Mouse (Mus musculus) heart, adult 2 months (tissue): ENCODE results near the gene Defb21. TPM values are rescaled to one million over a fixed set of nuclear protein-coding genes. Genes with fewer than 3 reads are reported as not detected.

Source experiments
- DNase-seq, 2 experiments: peaks; one replicate each; pipeline ENCODE4 v3.0.0; 2021
- H3K27ac ChIP-seq: fragments of 200-600 bp; 2 replicates; pipeline ENCODE4 v1.8.1; 2022
- H3K27me3 ChIP-seq: fragments of 200-500 bp; 2 replicates; pipeline ENCODE4 v1.6.1; 2012; ENCODE audit warnings: mild to moderate bottlenecking, low read length, inconsistent platforms, mixed read lengths; ENCODE audit not compliant: control insufficient read depth, insufficient read depth
- H3K36me3 ChIP-seq: fragments of 200-500 bp; 2 replicates; pipeline ENCODE4 v1.6.1; 2012; ENCODE audit warnings: low read length, inconsistent platforms; ENCODE audit not compliant: control insufficient read depth, insufficient read depth
- H3K4me1 ChIP-seq: fragments of 200-500 bp; 2 replicates; pipeline ENCODE4 v1.6.1; 2011; ENCODE audit warnings: low read length; ENCODE audit not compliant: control insufficient read depth, insufficient read depth
- H3K4me3 ChIP-seq: fragments of 200-600 bp; 2 replicates; pipeline ENCODE4 v1.8.1; 2022
- H3K79me2 ChIP-seq: fragments of 200-500 bp; replicated peaks from 2 replicates; pipeline ENCODE4 v1.6.1; 2012; ENCODE audit warnings: mild to moderate bottlenecking, inconsistent platforms, low read length, moderate library complexity, mixed read lengths; ENCODE audit not compliant: control insufficient read depth, insufficient read depth
- H3K9ac ChIP-seq: fragments of 200-500 bp; 2 replicates; pipeline ENCODE4 v1.6.1; 2012; ENCODE audit warnings: low read depth, mild to moderate bottlenecking, control low read depth, inconsistent platforms, low read length, mixed read lengths
- CTCF ChIP-seq: fragments of 200-600 bp; IDR thresholded peaks from 2 replicates; pipeline ENCODE4 v1.8.1; 2022; ENCODE audit warnings: antibody characterized with exemption, mild to moderate bottlenecking, moderate library complexity
- EP300 ChIP-seq: fragments of 200-500 bp; IDR thresholded peaks from 2 replicates; pipeline ENCODE4 v1.6.1; 2011; ENCODE audit warnings: low read depth, low read length, control low read depth; ENCODE audit not compliant: insufficient read depth
- POLR2A ChIP-seq: fragments of 200-500 bp; IDR thresholded peaks from 2 replicates; pipeline ENCODE4 v1.6.1; 2011; ENCODE audit warnings: mild to moderate bottlenecking, low read depth, low read length, control low read depth; ENCODE audit not compliant: insufficient read depth
- WGBS: fragments of 180-500 bp; shearing (Covaris S2); methylation state at CpG from one replicate; pipeline ENCODE4 v1.1.7; 2018; 5-methylcytosine and 5-hydroxymethylcytosine counted together
- intact Hi-C: fragments of 180-260 bp; cut with DNase I; formaldehyde crosslinking; loops from one replicate; pipeline ENCODE4 v1.15.1; 2025
- polyA plus RNA-seq: library from polyadenylated mRNA; depleted of rRNA; stranded (reverse); fragments of >200 nt; gene quantifications from 2 replicates; pipeline ENCODE4 v1.2.3, GENCODE M21; 2012
- total RNA-seq, 2 experiments: library from RNA; stranded (reverse); gene quantifications; 2 replicates each; pipeline ENCODE4 v1.2.3; 2021

Gene Defb21
- total and polyA plus RNA-seq, 3 experiments, result not detected

DNA sequence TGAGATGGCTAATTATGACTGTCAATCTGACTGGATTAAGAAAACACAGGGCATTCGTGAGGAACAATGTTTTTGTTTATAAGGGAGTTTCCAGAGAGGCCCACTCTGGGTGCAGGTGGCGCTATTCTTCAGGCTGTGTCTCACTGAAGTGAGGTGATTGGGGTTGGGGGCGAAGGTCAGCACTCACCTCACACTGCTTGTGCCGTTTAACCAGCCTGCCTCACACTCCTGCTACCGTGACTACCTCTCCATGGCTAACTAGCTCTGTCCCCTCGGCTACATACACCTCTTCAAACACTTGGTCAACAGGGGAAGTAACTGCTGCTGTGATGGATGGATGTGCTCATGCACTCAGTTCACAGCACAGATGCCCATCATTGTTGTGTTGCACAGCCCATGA is 16.5 kb downstream of the Defb21 start:
- Histone ChIP-seq H3K27me3 (no peaks in the 10 kb centered on the region), H3K9ac (no peak overlapping the region), H3K36me3 (no peaks in the 10 kb centered on the region), H3K27ac (no peak overlapping the region), H3K79me2 (no peaks in the 10 kb centered on the region), H3K4me1 (no peaks in the 10 kb centered on the region), H3K4me3 (no peak overlapping the region)
- intact Hi-C loops, result loop anchor here (5.0 kb wide), 1 partner anchor 137 kb away; no protein-coding TSS in a partner anchor
- no peak for DNase-seq
- 65% methylated on average over 6 of the region's 6 CpGs for WGBS
- TF ChIP-seq CTCF (no peak), POLR2A (no peak), EP300 (no peak)

DNA sequence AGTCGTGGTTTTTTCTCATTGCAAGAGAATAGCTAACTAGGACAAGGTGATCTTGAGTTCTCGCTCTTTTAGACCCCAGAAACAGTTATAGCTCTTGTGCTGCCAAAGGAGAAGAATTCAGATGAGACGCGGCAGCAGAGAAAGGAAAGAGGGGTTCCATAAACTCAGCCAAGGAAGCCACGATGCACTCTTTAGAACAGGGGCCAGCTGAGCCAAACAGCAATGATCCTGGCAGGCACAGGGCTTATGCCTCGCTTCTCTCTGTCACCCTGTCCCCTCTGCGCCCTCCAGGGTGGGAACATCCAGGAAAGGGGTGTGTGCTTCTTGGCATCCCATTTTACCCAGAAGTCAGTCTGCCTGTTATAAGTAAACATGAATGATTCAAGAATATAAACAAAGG is 26.8 kb downstream of the Defb21 start, which contains the start of gene Defb45:
TSS of gene Defb45 (minus strand) at position 101 of the 400 bp plus-strand sequence.
- H3K27ac ChIP-seq, result no peak within 1 kb of the TSS
- no peak for DNase-seq
- 57% methylated on average over 7 of the region's 7 CpGs for WGBS
- no peak within 1 kb of the TSS for H3K4me3 ChIP-seq
- no peaks in the 10 kb centered on the region for H3K4me1 ChIP-seq
- no peaks in the 10 kb centered on the region for H3K27me3 ChIP-seq
- H3K9ac ChIP-seq, result no peak within 1 kb of the TSS
- TF ChIP-seq EP300 (no peak), POLR2A (no peak), CTCF (no peak)
- intact Hi-C loops, result no loop called here
- H3K79me2 ChIP-seq, result no peaks in the 10 kb centered on the region
- no peaks in the 10 kb centered on the region for H3K36me3 ChIP-seq

DNA sequence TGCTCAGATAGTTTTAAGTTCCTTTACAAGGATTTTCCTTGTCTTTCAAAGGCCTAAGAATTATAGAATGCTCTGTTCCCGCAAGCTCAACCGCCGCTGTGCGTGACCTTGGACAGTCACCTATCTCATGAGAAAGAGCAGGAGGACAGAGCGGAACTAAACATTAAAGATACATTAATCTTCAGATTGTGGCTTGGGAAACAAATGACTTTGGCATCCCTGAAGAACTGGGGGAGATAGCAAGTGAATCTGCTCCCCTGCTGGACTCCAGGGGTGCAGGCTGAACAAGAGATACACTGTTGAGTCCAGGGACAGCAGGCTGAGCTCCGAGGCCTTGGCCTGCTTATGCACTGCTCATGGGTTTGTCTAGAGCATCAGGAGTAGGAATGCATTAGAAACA is 27.5 kb downstream of the Defb21 start:
- Histone ChIP-seq H3K4me3 (no peak overlapping the region), H3K27me3 (no peaks in the 10 kb centered on the region), H3K4me1 (no peaks in the 10 kb centered on the region), H3K36me3 (no peaks in the 10 kb centered on the region), H3K9ac (no peak overlapping the region), H3K79me2 (no peaks in the 10 kb centered on the region), H3K27ac (no peak overlapping the region)
- 73% methylated on average over 6 of the region's 6 CpGs for WGBS
- TF ChIP-seq EP300 (no peak), CTCF (no peak), POLR2A (no peak)
- DNase-seq, result no peak
- intact Hi-C loops, result loop anchor here (5.0 kb wide), 1 partner anchor 128 kb away; no protein-coding TSS in a partner anchor

DNA sequence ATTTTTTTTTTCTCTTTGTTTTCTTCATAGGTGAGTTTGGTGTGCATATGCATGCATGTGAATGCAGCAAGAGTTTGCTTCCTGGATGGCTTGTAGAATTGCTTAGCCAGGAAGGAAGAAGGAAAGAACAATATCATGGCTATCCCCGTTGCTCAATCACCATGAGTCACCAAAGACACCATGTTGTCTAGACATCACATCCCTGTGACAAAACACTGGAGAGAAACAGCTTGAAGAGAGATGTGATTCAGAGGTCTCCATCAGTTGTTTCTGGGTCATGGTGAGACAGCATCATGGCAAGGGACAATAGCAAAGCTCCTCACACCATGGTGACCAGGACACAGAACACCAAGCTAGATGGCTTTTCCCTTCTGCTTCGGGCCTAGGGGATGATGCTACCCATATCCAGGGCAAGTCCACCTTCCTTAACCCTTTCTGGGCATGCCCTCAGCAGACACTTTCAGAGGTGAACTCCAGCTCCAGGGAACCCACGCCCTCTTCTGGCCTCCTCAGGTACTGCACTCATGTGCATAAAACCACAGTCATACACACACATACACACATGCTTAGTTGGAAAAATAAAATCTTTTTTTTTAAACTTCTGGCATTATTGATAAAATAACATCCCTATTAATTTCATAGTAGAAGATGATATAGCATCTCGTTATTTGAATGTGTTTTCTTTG is 28.9 kb downstream of the Defb21 start:
- WGBS, result 66% methylated on average over 4 of the region's 4 CpGs
- intact Hi-C loops, result loop anchor here (5.0 kb wide), 1 partner anchor 129 kb away; no protein-coding TSS in a partner anchor
- no peak overlapping the region for H3K27ac ChIP-seq
- H3K36me3 ChIP-seq, result no peaks in the 10 kb centered on the region
- no peaks in the 10 kb centered on the region for H3K79me2 ChIP-seq
- no peaks in the 10 kb centered on the region for H3K27me3 ChIP-seq
- H3K9ac ChIP-seq, result no peak overlapping the region
- H3K4me1 ChIP-seq, result no peaks in the 10 kb centered on the region
- TF ChIP-seq CTCF (peak; percentile 37), EP300 (no peak)
- H3K4me3 ChIP-seq, result no peak overlapping the region
- DNase-seq, result no peak

DNA sequence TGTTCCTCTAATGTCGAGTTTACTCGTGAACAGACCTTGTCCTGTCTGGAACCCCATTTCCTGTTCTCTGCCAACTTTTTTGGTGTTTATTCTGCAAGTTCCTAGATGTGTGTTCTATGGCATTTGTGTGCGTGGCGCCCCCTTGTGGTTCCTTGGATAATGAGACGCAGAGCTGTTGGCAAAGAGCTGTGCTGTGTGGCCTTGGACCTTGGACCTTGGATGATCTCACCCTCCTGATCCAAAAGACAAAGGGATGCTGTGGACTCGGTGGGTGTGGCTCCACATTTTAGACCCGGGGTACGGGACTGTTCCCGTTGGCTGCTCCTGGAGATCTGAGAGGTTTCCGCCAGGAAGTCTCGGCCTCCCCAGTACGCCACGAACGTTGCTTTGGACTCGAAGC is 31.5 kb downstream of the Defb21 start, which contains the start of gene Defb36:
TSS of gene Defb36 (plus strand) at position 271 of the 400 bp plus-strand sequence.
- Histone ChIP-seq H3K27ac (no peak within 1 kb of the TSS), H3K79me2 (no peaks in the 10 kb centered on the region), H3K36me3 (no peaks in the 10 kb centered on the region), H3K4me3 (no peak within 1 kb of the TSS), H3K27me3 (no peaks in the 10 kb centered on the region), H3K9ac (no peak within 1 kb of the TSS), H3K4me1 (no peaks in the 10 kb centered on the region)
- intact Hi-C loops, result loop anchor here (1.0 to 5.0 kb wide), 2 partner anchors 50 to 132 kb away; no protein-coding TSS in a partner anchor
- peak; percentile 20 to 47 for DNase-seq
- 68% methylated on average over 15 of the region's 15 CpGs for WGBS
- TF ChIP-seq CTCF (peak; percentile 69), POLR2A (no peak)

DNA sequence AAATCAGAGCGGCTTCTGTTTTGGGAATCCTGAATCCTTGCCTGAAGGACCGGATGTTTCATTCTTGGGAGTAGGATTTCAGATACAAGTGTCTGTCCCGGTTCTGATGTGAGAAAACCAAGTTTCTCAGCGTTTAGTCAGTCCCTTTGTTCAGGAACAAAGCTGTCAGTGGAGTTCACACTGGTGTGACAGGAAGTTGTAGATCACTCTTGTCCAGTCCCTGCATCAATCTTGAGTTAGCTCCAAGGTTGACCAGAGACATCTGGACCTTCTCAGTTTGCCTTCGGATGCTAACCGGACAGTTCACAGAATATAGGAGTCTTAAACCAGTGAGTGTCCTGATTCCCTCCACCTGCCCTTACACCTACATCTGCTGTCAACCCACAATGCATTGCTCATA is 35.2 kb downstream of the Defb21 start:
- H3K27me3 ChIP-seq, result no peaks in the 10 kb centered on the region
- H3K79me2 ChIP-seq, result no peaks in the 10 kb centered on the region
- 52% methylated on average over 6 of the region's 6 CpGs for WGBS
- DNase-seq, result no peak
- TF ChIP-seq POLR2A, result no peak
- no peak for TF ChIP-seq CTCF
- no peak for TF ChIP-seq EP300
- intact Hi-C loops, result no loop called here
- H3K9ac ChIP-seq, result no peak overlapping the region
- H3K4me1 ChIP-seq, result no peaks in the 10 kb centered on the region
- H3K27ac ChIP-seq, result no peak overlapping the region
- H3K36me3 ChIP-seq, result no peaks in the 10 kb centered on the region
- no peak overlapping the region for H3K4me3 ChIP-seq
